Mouse (Mus musculus) stomach, embryonic 15.5 days (tissue): ENCODE data around the gene Haus8. TPM values are rescaled to one million over a fixed set of nuclear protein-coding genes. Genes with fewer than 3 reads are reported as not detected.
"Not testable (repeated sequence)": the region's sequence is repeated elsewhere in the genome, so short reads cannot be mapped to it uniquely, and the experiment has no call there.

ENCODE experiments used
- ATAC-seq: fragments of 200-750 bp; cut with Nextera tagmentation; 2 replicates; pipeline ENCODE4 v1.8.0; 2017; ENCODE audit warnings: low read depth, moderate number of reproducible peaks, moderate TSS enrichment; ENCODE audit not compliant: insufficient read depth, low FRiP score
- H3K27ac ChIP-seq: fragments of 300-500 bp; sonication (generic); 2 replicates; pipeline ENCODE4 v1.5.1; 2015; ENCODE audit warnings: mild to moderate bottlenecking, inconsistent platforms
- H3K27me3 ChIP-seq: fragments of 300-500 bp; sonication (generic); replicated peaks from 2 replicates; pipeline ENCODE4 v1.6.1; 2015; ENCODE audit warnings: inconsistent platforms
- H3K36me3 ChIP-seq: fragments of 300-500 bp; sonication (generic); 2 replicates; pipeline ENCODE4 v1.6.1; 2015; ENCODE audit warnings: inconsistent platforms
- H3K4me1 ChIP-seq: fragments of 300-500 bp; sonication (generic); 2 replicates; pipeline ENCODE4 v1.6.1; 2015; ENCODE audit warnings: inconsistent platforms
- H3K4me2 ChIP-seq: fragments of 300-500 bp; sonication (generic); 2 replicates; pipeline ENCODE4 v1.6.1; 2015; ENCODE audit warnings: mild to moderate bottlenecking, inconsistent platforms
- H3K4me3 ChIP-seq: fragments of 300-500 bp; sonication (generic); replicated peaks from 2 replicates; pipeline ENCODE4 v1.5.1; 2015; ENCODE audit warnings: inconsistent platforms
- H3K9ac ChIP-seq: fragments of 300-500 bp; sonication (generic); 2 replicates; pipeline ENCODE4 v1.6.1; 2015; ENCODE audit warnings: inconsistent platforms
- H3K9me3 ChIP-seq: fragments of 300-500 bp; sonication (generic); 2 replicates; pipeline ENCODE4 v1.6.1; 2016; ENCODE audit warnings: inconsistent platforms
- WGBS: fragments of 180-500 bp; shearing (Covaris S2); methylation state at CpG from one replicate; pipeline ENCODE4 v1.1.7; 2015; 5-methylcytosine and 5-hydroxymethylcytosine counted together
- polyA plus RNA-seq: library from polyadenylated mRNA; unstranded; fragments of >200 nt; fragmentation: Nextera tagmentation; extraction: Ambion mirVana; gene quantifications from 2 replicates; pipeline ENCODE4 v1.2.1, GENCODE M21; 2015

Gene Haus8
- polyA plus RNA-seq, 1 experiment from 2014 or later: 53.7 TPM

- H3K27ac ChIP-seq, H3K27me3 ChIP-seq, ATAC-seq, H3K9ac ChIP-seq, H3K4me2 ChIP-seq, H3K4me1 ChIP-seq, H3K36me3 ChIP-seq, H3K4me3 ChIP-seq, H3K9me3 ChIP-seq: not testable (repeated sequence)
- WGBS: 81% methylated on average over 5 of the region's 5 CpGs
Measured at GRCm38 (mm10) chr8:71214266-71214665, 58.5 kb downstream of the Haus8 start.

- WGBS: 0% methylated on average over 7 of the region's 11 CpGs
- peak; percentile 56; the same call in 1 of the 2 replicates for ATAC-seq
- H3K9ac ChIP-seq, H3K9me3 ChIP-seq, H3K36me3 ChIP-seq, H3K27ac ChIP-seq, H3K4me1 ChIP-seq, H3K27me3 ChIP-seq: not testable (repeated sequence)
- Histone ChIP-seq H3K4me3 (peak overlapping the region; percentile 39), H3K4me2 (peak overlapping the region; percentile 43)
Measured at GRCm38 (mm10) chr8:71205541-71205967, 67.2 kb downstream of the Haus8 start.

Other genes with a start within 250 kb of the Haus8 start
- 17.8 and 22.7 TPM in 2 replicates for gene Myo9b, start 220 bp downstream of the Haus8 start, polyA plus RNA-seq
- 87.4 and 88.8 TPM in 2 replicates for gene Use1, start 93.9 kb upstream of the Haus8 start, polyA plus RNA-seq
- 8.0 TPM in 2 replicates for gene Ocel1, start 98.4 kb upstream of the Haus8 start, polyA plus RNA-seq
- 80.9 and 81.8 TPM in 2 replicates for gene Nr2f6, start 109.0 kb upstream of the Haus8 start, polyA plus RNA-seq
- 10.8 and 10.9 TPM in 2 replicates for gene Ushbp1, start 122.9 kb upstream of the Haus8 start, polyA plus RNA-seq
- 92.2 and 98.2 TPM in 2 replicates for gene Babam1, start 123.9 kb upstream of the Haus8 start, polyA plus RNA-seq
- gene Ankle1, start 133.1 kb upstream of the Haus8 start, polyA plus RNA-seq: 42.3 and 46.2 TPM in 2 replicates
- 42.0 and 44.0 TPM in 2 replicates for gene Abhd8, start 190.7 kb upstream of the Haus8 start, polyA plus RNA-seq
- 154 and 164 TPM in 2 replicates for gene Mrpl34, start 192.0 kb upstream of the Haus8 start, polyA plus RNA-seq
- gene Dda1, start 196.3 kb upstream of the Haus8 start, polyA plus RNA-seq: 90.2 and 92.4 TPM in 2 replicates
- 1.5 and 1.8 TPM in 2 replicates for gene Ano8, start 213.0 kb upstream of the Haus8 start, polyA plus RNA-seq
- 14.6 and 16.1 TPM in 2 replicates for gene Gtpbp3, start 215.2 kb upstream of the Haus8 start, polyA plus RNA-seq
- gene Plvap, start 238.8 kb upstream of the Haus8 start, polyA plus RNA-seq: 84.8 and 90.0 TPM in 2 replicates